In the genomic region with DNA sequence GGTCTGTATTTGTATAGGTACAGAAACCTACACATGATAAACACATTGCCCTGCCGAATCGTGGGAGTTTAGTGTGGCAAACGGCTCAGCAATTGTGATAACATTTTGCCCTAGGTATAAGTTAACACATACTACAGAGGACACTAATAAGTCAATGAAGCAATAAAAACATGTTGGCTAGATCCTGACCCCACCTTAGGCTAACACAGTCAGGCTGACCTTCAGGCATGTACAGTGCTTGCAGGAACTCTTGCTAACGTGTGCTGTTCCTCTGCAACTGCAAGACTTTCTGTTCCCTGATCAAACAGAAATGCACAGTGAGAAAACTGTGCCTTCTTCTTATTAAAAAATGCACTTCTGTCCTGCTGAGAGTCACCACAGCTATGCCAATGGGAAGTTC, we compare ENCODE assay signal across 28 mouse cellular contexts. TPM values are rescaled to one million over a fixed set of nuclear protein-coding genes. Genes with fewer than 3 reads are reported as not detected.
A peak's percentile ranks its signal among the peaks of the same experiment; 100 is the strongest.
DNase-seq lines count a peak whose midpoint lies in the region; ATAC-seq and TF ChIP-seq lines count a peak whose summit lies in the region.
"Had no signal": no experiment of that assay in that cellular context is flagged by ENCODE, and none has a peak within 500 bp of the region (broad histone marks: within the 10 kb centered on the region; RNA-seq: fewer than 3 reads in every experiment).

No protein-coding gene starts in this region.

- peak; percentile 28 for DNase-seq in heart, adult 11 months
- DNase-seq in heart, postnatal 14 days = no peak
- no peak for DNase-seq in embryonic facial prominence, embryonic 10.5 days (ENCODE audit: low spot score)
- DNase-seq: adrenal gland, postnatal 10 days; adrenal gland, postnatal 36 days; cerebellum, adult 18-20 months; cerebellum, adult 9-10 months; cerebellum, postnatal 14 days; gastrocnemius, postnatal 25 days; heart, postnatal 36 days; kidney, adult 11 months had no signal

- no peak overlapping the region for H3K4me2 ChIP-seq in intestine, embryonic 16.5 days (ENCODE audit: low read depth, low read length)
- H3K4me2 ChIP-seq: embryonic facial prominence, embryonic 13.5 days; forebrain, embryonic 12.5 days; forebrain, embryonic 15.5 days; heart, embryonic 11.5 days; hindbrain, embryonic 15.5 days had no signal

- H3K27me3 ChIP-seq in intestine, embryonic 16.5 days (replicated peaks; ENCODE audit: control insufficient read depth, insufficient read depth, low read length) = no peaks in the 10 kb centered on the region
- no peaks in the 10 kb centered on the region for H3K27me3 ChIP-seq in small intestine, adult 2 months (ENCODE audit: control insufficient read depth, insufficient read depth, low read length)
- H3K27me3 ChIP-seq in embryonic facial prominence, embryonic 10.5 days (replicated peaks; ENCODE audit: low read depth, poor library complexity, severe bottlenecking) = no peaks in the 10 kb centered on the region
- H3K27me3 ChIP-seq: embryonic facial prominence, embryonic 13.5 days; forebrain, embryonic 15.5 days; hindbrain, embryonic 15.5 days had no signal

- no peak overlapping the region for H3K4me3 ChIP-seq in intestine, embryonic 16.5 days (ENCODE audit: low read length)
- no peak overlapping the region for H3K4me3 ChIP-seq in small intestine, adult 2 months (ENCODE audit: low read depth, low read length)
- no peak overlapping the region for H3K4me3 ChIP-seq in embryonic facial prominence, embryonic 10.5 days
- H3K4me3 ChIP-seq: embryonic facial prominence, embryonic 13.5 days; erythroblast, embryonic 14.5 days; forebrain, embryonic 12.5 days; forebrain, embryonic 15.5 days; heart, adult 2 months; hindbrain, embryonic 15.5 days had no signal

- 46% methylated on average over 4 of the region's 4 CpGs for WGBS in intestine, embryonic 16.5 days
- 21% methylated on average over 4 of the region's 4 CpGs for WGBS in small intestine, adult 2 months
- WGBS in embryonic facial prominence, embryonic 10.5 days = 85% methylated on average over 4 of the region's 4 CpGs

- H3K4me1 ChIP-seq in intestine, embryonic 16.5 days (ENCODE audit: control insufficient read depth, insufficient read depth, low read length) = peaks cover 3% of the 10 kb centered on the region; the same call in 1 of the 2 replicates
- peaks cover 9% of the 10 kb centered on the region; the same call in 1 of the 2 replicates for H3K4me1 ChIP-seq in small intestine, adult 2 months (ENCODE audit: control insufficient read depth, insufficient read depth, insufficient read length, low read length)
- no peaks in the 10 kb centered on the region for H3K4me1 ChIP-seq in embryonic facial prominence, embryonic 10.5 days
- H3K4me1 ChIP-seq: embryonic facial prominence, embryonic 13.5 days; forebrain, embryonic 12.5 days; forebrain, embryonic 15.5 days; hindbrain, embryonic 15.5 days had no signal

- ATAC-seq in intestine, embryonic 16.5 days = peak; percentile 85
- ATAC-seq in activated CD4-positive, CD25-positive, alpha-beta regulatory T cell, adult 4 months = no peak
- ATAC-seq: forebrain, embryonic 15.5 days had no signal

- H3K9me3 ChIP-seq in intestine, embryonic 16.5 days (ENCODE audit: control insufficient read depth, low read length) = no peaks in the 10 kb centered on the region
- no peaks in the 10 kb centered on the region for H3K9me3 ChIP-seq in embryonic facial prominence, embryonic 10.5 days
- H3K9me3 ChIP-seq: embryonic facial prominence, embryonic 13.5 days; forebrain, embryonic 12.5 days; forebrain, embryonic 15.5 days; hindbrain, embryonic 15.5 days had no signal

- H3K36me3 ChIP-seq in intestine, embryonic 16.5 days (ENCODE audit: control insufficient read depth, insufficient read depth, low read length) = no peaks in the 10 kb centered on the region
- H3K36me3 ChIP-seq in small intestine, adult 2 months (ENCODE audit: control insufficient read depth, insufficient read depth, low read length) = no peaks in the 10 kb centered on the region
- no peaks in the 10 kb centered on the region for H3K36me3 ChIP-seq in embryonic facial prominence, embryonic 10.5 days (replicated peaks)
- H3K36me3 ChIP-seq: embryonic facial prominence, embryonic 13.5 days; forebrain, embryonic 12.5 days; forebrain, embryonic 15.5 days; hindbrain, embryonic 15.5 days had no signal

- TF ChIP-seq CTCF in small intestine, adult 2 months (IDR thresholded peaks at IDR 0.05; ENCODE audit: extremely low read depth, insufficient read length, insufficient replicate concordance, low read depth, low read length) = no peak

- H3K27ac ChIP-seq in intestine, embryonic 16.5 days (ENCODE audit: low read length) = peak overlapping the region; percentile 66
- peak overlapping the region; percentile 75 for H3K27ac ChIP-seq in small intestine, adult 2 months (ENCODE audit: insufficient read depth, low read depth, low read length)
- H3K27ac ChIP-seq in embryonic facial prominence, embryonic 10.5 days (replicated peaks) = no peak overlapping the region
- H3K27ac ChIP-seq: embryonic facial prominence, embryonic 13.5 days; forebrain, embryonic 12.5 days; forebrain, embryonic 15.5 days; heart, adult 2 months; hindbrain, embryonic 15.5 days had no signal

- intact Hi-C loops in heart, postnatal 14 days (cut with DNase I) = no loop called here

- H3K9ac ChIP-seq in intestine, embryonic 16.5 days (ENCODE audit: low read depth, low read length) = no peak overlapping the region
- H3K9ac ChIP-seq: embryonic facial prominence, embryonic 13.5 days; forebrain, embryonic 12.5 days; forebrain, embryonic 15.5 days; hindbrain, embryonic 15.5 days had no signal

- no peak for TF ChIP-seq POLR2A in small intestine, adult 2 months (IDR thresholded peaks at IDR 0.05; ENCODE audit: low read depth, low read length)

RNA-seq across cellular contexts. Expression of a gene that starts 9.6 kb away (rescaled TPM):
- total RNA-seq in heart, postnatal 14 days (2021) = not detected
- 0.06 TPM in 1 of 2 replicates, not detected in the other for polyA plus RNA-seq in intestine, embryonic 16.5 days (2015; fragmentation: Nextera tagmentation; extraction: Ambion mirVana)
- 0.13 and 0.18 TPM in 2 replicates for polyA plus RNA-seq in small intestine, adult 2 months (2012; rRNA removed)
- not detected in 2 replicates for polyA plus RNA-seq in embryonic facial prominence, embryonic 10.5 days (2016; fragmentation: Nextera tagmentation; extraction: Ambion mirVana)
- polyA plus RNA-seq in activated CD4-positive, CD25-positive, alpha-beta regulatory T cell, adult 4 months (2017; shearing (Covaris generic)) = under 1 TPM in 1 of 2 experiments, not detected in 1; 0.17 TPM
- total RNA-seq: adrenal gland, adult 18-20 months; adrenal gland, postnatal 36 days; common myeloid progenitor, adult 5-6 weeks; gastrocnemius, adult 8-10 months; gastrocnemius, postnatal 25 days; heart, adult 2 months; heart, postnatal 36 days had no signal
- polyA plus RNA-seq: embryonic facial prominence, embryonic 13.5 days; erythroblast, embryonic 14.5 days; forebrain, embryonic 12.5 days; forebrain, embryonic 15.5 days; gonadal fat pad, adult 2 months; heart, adult 2 months; heart, embryonic 11.5 days; heart, embryonic 14.5 days; heart, postnatal 0 days; hindbrain, embryonic 11.5 days; hindbrain, embryonic 15.5 days had no signal

RNA-seq across cellular contexts. Expression of a gene that starts 16.6 kb away (rescaled TPM):
- under 1 TPM; 0.19 to 0.34 TPM for total RNA-seq in heart, postnatal 14 days (2021)
- 8.9 and 9.8 TPM in 2 replicates for polyA plus RNA-seq in intestine, embryonic 16.5 days (2015; fragmentation: Nextera tagmentation; extraction: Ambion mirVana)
- 11.5 and 55.5 TPM in 2 replicates for polyA plus RNA-seq in small intestine, adult 2 months (2012; rRNA removed)
- 0.30 and 0.59 TPM in 2 replicates for polyA plus RNA-seq in embryonic facial prominence, embryonic 10.5 days (2016; fragmentation: Nextera tagmentation; extraction: Ambion mirVana)
- 10 to 100 TPM; 33.6 to 48.3 TPM for polyA plus RNA-seq in activated CD4-positive, CD25-positive, alpha-beta regulatory T cell, adult 4 months (2017; shearing (Covaris generic))
- total RNA-seq: gastrocnemius, adult 8-10 months had no signal
- polyA plus RNA-seq: erythroblast, embryonic 14.5 days had no signal

RNA-seq across cellular contexts. Expression of a gene that starts 36.6 kb away (rescaled TPM):
- not detected for total RNA-seq in heart, postnatal 14 days (2021)
- polyA plus RNA-seq in intestine, embryonic 16.5 days (2015; fragmentation: Nextera tagmentation; extraction: Ambion mirVana) = 1.5 and 2.6 TPM in 2 replicates
- polyA plus RNA-seq in small intestine, adult 2 months (2012; rRNA removed) = 6.7 and 30.1 TPM in 2 replicates
- not detected in 2 replicates for polyA plus RNA-seq in embryonic facial prominence, embryonic 10.5 days (2016; fragmentation: Nextera tagmentation; extraction: Ambion mirVana)
- polyA plus RNA-seq in activated CD4-positive, CD25-positive, alpha-beta regulatory T cell, adult 4 months (2017; shearing (Covaris generic)) = 1 to 10 TPM in 1 of 2 experiments, not detected in 1; 1.0 TPM
- total RNA-seq: gastrocnemius, adult 8-10 months; gastrocnemius, postnatal 25 days had no signal
- polyA plus RNA-seq: erythroblast, embryonic 14.5 days; forebrain, embryonic 12.5 days; heart, embryonic 11.5 days had no signal
